Mouse (Mus musculus) intestine, postnatal 0 days (tissue): ENCODE results near the gene Hes1. TPM values are rescaled to one million over a fixed set of nuclear protein-coding genes. Genes with fewer than 3 reads are reported as not detected.

ENCODE experiments used
- ATAC-seq: fragments of 200-750 bp; cut with Nextera tagmentation; 2 replicates; pipeline ENCODE4 v1.8.0; 2017; ENCODE audit warnings: mild to moderate bottlenecking, moderate TSS enrichment, moderate library complexity
- H3K27ac ChIP-seq: fragments of 300-500 bp; sonication (generic); 2 replicates; pipeline ENCODE4 v1.5.1; 2014; ENCODE audit warnings: mild to moderate bottlenecking, low read depth, low read length, moderate library complexity
- H3K27me3 ChIP-seq: fragments of 300-500 bp; sonication (generic); replicated peaks from 2 replicates; pipeline ENCODE4 v1.6.1; 2014; ENCODE audit warnings: low read length, mixed read lengths; ENCODE audit not compliant: control insufficient read depth, insufficient read depth
- H3K36me3 ChIP-seq: fragments of 300-500 bp; sonication (generic); 2 replicates; pipeline ENCODE4 v1.6.1; 2014; ENCODE audit warnings: mild to moderate bottlenecking, moderate library complexity; ENCODE audit not compliant: control insufficient read depth, insufficient read depth
- H3K4me1 ChIP-seq: fragments of 300-500 bp; sonication (generic); replicated peaks from 2 replicates; pipeline ENCODE4 v1.6.1; 2014; ENCODE audit warnings: antibody characterized with exemption, low read length, mixed read lengths; ENCODE audit not compliant: control insufficient read depth, insufficient read depth
- H3K4me2 ChIP-seq: fragments of 300-500 bp; sonication (generic); replicated peaks from 2 replicates; pipeline ENCODE4 v1.6.1; 2014; ENCODE audit warnings: low read depth, mild to moderate bottlenecking, moderate library complexity
- H3K4me3 ChIP-seq: fragments of 300-500 bp; sonication (generic); 2 replicates; pipeline ENCODE4 v1.5.1; 2014; ENCODE audit warnings: low read depth, low read length
- H3K9ac ChIP-seq: fragments of 300-500 bp; sonication (generic); 2 replicates; pipeline ENCODE4 v1.6.1; 2014; ENCODE audit warnings: mild to moderate bottlenecking, low read depth, low read length
- H3K9me3 ChIP-seq: fragments of 300-500 bp; sonication (generic); 2 replicates; pipeline ENCODE4 v1.6.1; 2016; ENCODE audit warnings: mixed run types; ENCODE audit not compliant: control insufficient read depth
- CTCF ChIP-seq: sonication (generic); IDR thresholded peaks from 2 replicates; pipeline ENCODE4 v1.5.1; 2016; ENCODE audit warnings: low read depth, mild to moderate bottlenecking, control low read depth, antibody characterized with exemption, moderate library complexity
- WGBS: fragments of 180-500 bp; shearing (Covaris S2); extraction: QIAGEN DNeasy Blood & Tissue Kit; methylation state at CpG from one replicate; pipeline ENCODE4 v1.1.7; 2014; 5-methylcytosine and 5-hydroxymethylcytosine counted together
- polyA plus RNA-seq: library from polyadenylated mRNA; unstranded; fragments of >200 nt; fragmentation: Nextera tagmentation; extraction: Ambion mirVana; gene quantifications from 2 replicates; pipeline ENCODE4 v1.2.1, GENCODE M21; 2015

The Hes1 gene
- polyA plus RNA-seq, 1 experiment from 2014 or later: 52.9 TPM

DNA sequence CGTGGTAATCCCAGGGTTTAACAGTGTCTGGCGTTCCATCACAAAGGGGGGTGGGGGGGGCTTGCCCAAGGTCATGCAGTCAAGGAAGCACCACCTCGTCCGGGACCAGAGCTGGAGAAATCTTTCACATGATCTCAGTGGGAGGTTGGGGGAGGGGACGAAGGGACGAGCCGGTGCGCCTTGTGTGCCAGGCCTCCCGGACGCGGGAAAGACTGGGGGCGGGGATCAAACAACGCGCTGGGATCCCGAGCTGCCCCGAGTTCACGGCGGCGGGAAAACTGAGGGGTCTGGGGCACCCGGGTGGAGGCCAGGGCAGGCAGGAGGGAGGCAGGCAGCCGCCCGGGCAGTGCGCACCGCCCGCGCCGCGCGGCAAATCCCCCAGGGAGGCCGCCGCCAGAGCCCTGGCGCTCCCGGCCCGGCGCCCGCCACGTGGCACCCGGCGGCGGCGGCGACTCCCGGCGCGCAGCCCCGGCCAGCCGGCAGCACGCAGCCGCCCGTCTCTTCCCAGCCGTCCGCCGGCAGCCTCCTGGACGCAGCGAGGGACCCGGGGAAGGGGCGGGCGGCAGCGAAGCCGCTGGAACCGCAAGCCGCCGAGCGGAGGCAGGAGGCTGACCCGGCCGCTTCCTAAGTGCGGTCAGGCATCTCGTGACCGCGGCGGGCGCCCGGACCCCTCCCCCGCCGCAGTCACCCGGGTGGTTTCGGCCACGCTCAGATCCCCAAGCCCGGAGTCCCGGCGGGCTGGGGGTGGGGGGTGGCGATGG lies 883 bp upstream of the Hes1 start:
- no peak for TF ChIP-seq CTCF
- under 1% methylated on average over 56 of the region's 82 CpGs for WGBS
- H3K4me1 ChIP-seq: peaks cover 12% of the 10 kb centered on the region; the same call in 1 of the 2 replicates
- peak overlapping the region; percentile 97 for H3K4me2 ChIP-seq
- H3K27ac ChIP-seq: peak overlapping the region; percentile 99
- H3K9ac ChIP-seq: peak overlapping the region; percentile 75
- no peaks in the 10 kb centered on the region for H3K27me3 ChIP-seq
- ATAC-seq: peak; percentile 21
- no peaks in the 10 kb centered on the region; the same call in 1 of the 2 replicates for H3K36me3 ChIP-seq
- H3K4me3 ChIP-seq: peak overlapping the region; percentile 64
- no peaks in the 10 kb centered on the region for H3K9me3 ChIP-seq

DNA sequence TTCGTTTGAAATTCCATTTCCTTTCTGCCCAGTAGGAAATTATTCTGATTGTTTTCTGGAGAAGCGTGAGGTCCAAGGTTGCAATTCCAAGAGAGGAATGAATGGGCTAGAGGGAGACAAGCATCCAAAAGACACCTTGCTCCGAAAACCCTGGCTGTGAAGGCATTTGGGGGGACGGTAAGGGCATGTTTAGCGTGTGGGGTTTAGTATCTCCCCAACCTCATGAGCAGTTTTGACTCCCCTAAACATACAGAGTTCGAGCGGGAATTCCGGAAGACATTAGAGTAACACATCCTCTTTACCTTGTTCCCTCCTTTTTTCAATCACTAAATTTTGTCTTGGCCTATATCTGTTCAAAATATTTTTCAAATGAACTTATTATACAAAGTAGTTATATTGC lies 429 bp downstream of the Hes1 start:
- H3K4me3 ChIP-seq: peak overlapping the region; percentile 64
- H3K36me3 ChIP-seq: no peaks in the 10 kb centered on the region; the same call in 1 of the 2 replicates
- H3K9me3 ChIP-seq: no peaks in the 10 kb centered on the region
- H3K4me2 ChIP-seq: peak overlapping the region; percentile 97
- no peak for ATAC-seq
- no peaks in the 10 kb centered on the region for H3K27me3 ChIP-seq
- no peak for TF ChIP-seq CTCF
- under 1% methylated on average over 8 of the region's 8 CpGs for WGBS
- 0 out of 2 replicates have a peak, but pooled peaks cover 3% of the 10 kb centered on the region for H3K4me1 ChIP-seq
- peak overlapping the region; percentile 99 for H3K27ac ChIP-seq
- H3K9ac ChIP-seq: peak overlapping the region; percentile 75

DNA sequence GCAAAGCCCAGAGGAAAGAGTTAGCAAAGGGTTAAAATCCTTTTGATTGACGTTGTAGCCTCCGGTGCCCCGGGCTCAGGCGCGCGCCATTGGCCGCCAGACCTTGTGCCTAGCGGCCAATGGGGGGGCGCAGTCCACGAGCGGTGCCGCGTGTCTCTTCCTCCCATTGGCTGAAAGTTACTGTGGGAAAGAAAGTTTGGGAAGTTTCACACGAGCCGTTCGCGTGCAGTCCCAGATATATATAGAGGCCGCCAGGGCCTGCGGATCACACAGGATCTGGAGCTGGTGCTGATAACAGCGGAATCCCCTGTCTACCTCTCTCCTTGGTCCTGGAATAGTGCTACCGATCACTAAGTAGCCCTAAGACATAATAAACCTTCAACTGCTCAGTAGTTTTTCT lies 893 bp downstream of the Hes1 start:
- peak; percentile 74 for ATAC-seq
- Histone ChIP-seq H3K4me2 (peak overlapping the region; percentile 97), H3K4me1 (0 out of 2 replicates have a peak, but pooled peaks cover 3% of the 10 kb centered on the region), H3K9me3 (no peaks in the 10 kb centered on the region), H3K27ac (peak overlapping the region; percentile 99; the same call in 1 of the 2 replicates), H3K4me3 (peak overlapping the region; percentile 64), H3K9ac (0 out of 2 replicates have a peak overlapping the region, but pooled peaks have one; percentile 76), H3K36me3 (no peaks in the 10 kb centered on the region; the same call in 1 of the 2 replicates), H3K27me3 (no peaks in the 10 kb centered on the region)
- WGBS: under 1% methylated on average over 21 of the region's 21 CpGs
- no peak for TF ChIP-seq CTCF

GRCm38 (mm10) chr16:30065537-30066183 lies 1.5 kb downstream of the Hes1 start:
- WGBS: 1% methylated on average over 21 of the region's 21 CpGs
- H3K4me2 ChIP-seq: peak overlapping the region; percentile 97
- TF ChIP-seq CTCF: no peak
- H3K36me3 ChIP-seq: no peaks in the 10 kb centered on the region; the same call in 1 of the 2 replicates
- no peak for ATAC-seq
- peak overlapping the region; percentile 64 for H3K4me3 ChIP-seq
- H3K4me1 ChIP-seq: 0 out of 2 replicates have a peak, but pooled peaks cover 3% of the 10 kb centered on the region
- no peaks in the 10 kb centered on the region for H3K27me3 ChIP-seq
- H3K9me3 ChIP-seq: no peaks in the 10 kb centered on the region
- H3K27ac ChIP-seq: peak overlapping the region; percentile 88
- peak overlapping the region; percentile 76 for H3K9ac ChIP-seq

GRCm38 (mm10) chr16:30066184-30066851 lies 2.1 kb downstream of the Hes1 start:
- no peaks in the 10 kb centered on the region; the same call in 1 of the 2 replicates for H3K36me3 ChIP-seq
- H3K9me3 ChIP-seq: no peaks in the 10 kb centered on the region
- ATAC-seq: no peak
- 0% methylated on average over 38 of the region's 38 CpGs for WGBS
- peak overlapping the region; percentile 76 for H3K9ac ChIP-seq
- peak overlapping the region; percentile 97 for H3K4me2 ChIP-seq
- peak overlapping the region; percentile 88 for H3K27ac ChIP-seq
- H3K4me1 ChIP-seq: 0 out of 2 replicates have a peak, but pooled peaks cover 3% of the 10 kb centered on the region
- TF ChIP-seq CTCF: peak; percentile 29; the same call in 1 of the 2 replicates
- peak overlapping the region; percentile 64 for H3K4me3 ChIP-seq
- H3K27me3 ChIP-seq: no peaks in the 10 kb centered on the region
